Mouse (Mus musculus): ENCODE measurements around the gene Rpgrip1. TPM values are rescaled to one million over a fixed set of nuclear protein-coding genes. Genes with fewer than 3 reads are reported as not detected.

The Rpgrip1 gene
- polyA plus RNA-seq, 1 experiment from 2014 or later = 63.8 TPM

- 49% methylated on average over 3 of the region's 3 CpGs for WGBS (ENCODE audit: insufficient replicate concordance)
- ATAC-seq (ENCODE audit: low read depth) = no peak
These were observed 42.1 kb downstream of the Rpgrip1 start for GRCm38 (mm10) chr14:52152613-52153012.

GRCm38 (mm10) chr14:52155008-52155407, 44.5 kb downstream of the Rpgrip1 start:
- WGBS (ENCODE audit: insufficient replicate concordance) = 68% methylated on average over 2 of the region's 2 CpGs
- no peak for ATAC-seq (ENCODE audit: low read depth)
- Histone ChIP-seq H3K27me3 (no peaks in the 10 kb centered on the region; the same call in 1 of the 2 replicates), H3K4me1 (replicated peaks) (no peaks in the 10 kb centered on the region), H3K27ac (no peak overlapping the region), H3K4me2 (no peak overlapping the region), H3K36me3 (peaks cover 20% of the 10 kb centered on the region), H3K4me3 (replicated peaks) (no peak overlapping the region), H3K9ac (no peak overlapping the region), H3K9me3 (replicated peaks) (no peaks in the 10 kb centered on the region)
- no peak for DNase-seq

More at GRCm38 (mm10) chr14:52152613-52153012, 42.1 kb downstream of the Rpgrip1 start:
- Histone ChIP-seq H3K9me3 (replicated peaks) (no peaks in the 10 kb centered on the region), H3K4me1 (replicated peaks) (no peaks in the 10 kb centered on the region), H3K4me3 (replicated peaks) (no peak overlapping the region), H3K9ac (no peak overlapping the region), H3K27me3 (no peaks in the 10 kb centered on the region; the same call in 1 of the 2 replicates), H3K4me2 (no peak overlapping the region), H3K27ac (no peak overlapping the region), H3K36me3 (no peaks in the 10 kb centered on the region)
- DNase-seq = no peak

DNA sequence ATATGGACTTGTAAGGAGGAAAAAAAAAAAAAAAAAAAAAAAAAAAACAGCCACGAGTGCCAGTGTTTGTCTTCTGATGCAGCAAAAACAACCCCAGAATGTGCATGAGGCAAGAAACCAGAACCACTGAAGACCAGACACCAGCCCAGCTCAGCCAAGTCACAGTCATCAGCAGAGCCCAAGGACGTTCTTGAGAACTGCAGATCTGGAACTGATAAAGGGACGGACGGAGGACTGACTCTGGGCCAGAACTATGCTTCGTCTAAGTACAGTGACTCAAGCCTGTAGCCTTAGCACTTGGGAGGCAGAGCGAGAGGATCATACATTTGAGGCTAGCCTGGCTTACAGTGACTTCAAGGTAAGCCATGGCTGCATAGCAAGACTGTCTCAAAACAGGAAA, 50.4 kb downstream of the Rpgrip1 start:
- no peak for ATAC-seq (ENCODE audit: low read depth)
- no peak overlapping the region for H3K9ac ChIP-seq
- no peak overlapping the region for H3K27ac ChIP-seq
- no peak overlapping the region for H3K4me3 ChIP-seq (replicated peaks)
- 72% methylated on average over 6 of the region's 6 CpGs for WGBS (ENCODE audit: insufficient replicate concordance)
- no peak overlapping the region for H3K4me2 ChIP-seq
- H3K27me3 ChIP-seq = no peaks in the 10 kb centered on the region
- no peaks in the 10 kb centered on the region for H3K9me3 ChIP-seq (replicated peaks)
- no peaks in the 10 kb centered on the region for H3K4me1 ChIP-seq (replicated peaks)
- no peak for DNase-seq
- peaks cover 76% of the 10 kb centered on the region for H3K36me3 ChIP-seq

- Histone ChIP-seq H3K27ac (no peak overlapping the region), H3K4me2 (no peak overlapping the region), H3K9ac (no peak overlapping the region), H3K27me3 (no peaks in the 10 kb centered on the region), H3K4me3 (replicated peaks) (no peak overlapping the region), H3K36me3 (peaks cover 85% of the 10 kb centered on the region), H3K4me1 (replicated peaks) (no peaks in the 10 kb centered on the region), H3K9me3 (replicated peaks) (no peaks in the 10 kb centered on the region)
- DNase-seq (no peak), ATAC-seq (ENCODE audit: low read depth) (no peak)
- 79% methylated on average over 2 of the region's 2 CpGs for WGBS (ENCODE audit: insufficient replicate concordance)
These were observed 56.1 kb downstream of the Rpgrip1 start for GRCm38 (mm10) chr14:52166571-52166970.

- DNase-seq (no peak), ATAC-seq (ENCODE audit: low read depth) (no peak)
- no peak overlapping the region for H3K4me3 ChIP-seq (replicated peaks)
- H3K4me2 ChIP-seq = no peak overlapping the region
- WGBS (ENCODE audit: insufficient replicate concordance) = 41% methylated on average over 1 of the region's 1 CpGs
- H3K9me3 ChIP-seq (replicated peaks) = no peaks in the 10 kb centered on the region
- H3K4me1 ChIP-seq (replicated peaks) = peaks cover 45% of the 10 kb centered on the region
- no peak overlapping the region for H3K27ac ChIP-seq
- no peaks in the 10 kb centered on the region for H3K27me3 ChIP-seq
- H3K36me3 ChIP-seq = peaks cover 36% of the 10 kb centered on the region
- H3K9ac ChIP-seq = no peak overlapping the region
These were observed 78.3 kb downstream of the Rpgrip1 start for GRCm38 (mm10) chr14:52188788-52189187.

- peaks cover 38% of the 10 kb centered on the region for H3K36me3 ChIP-seq
- DNase-seq (no peak), ATAC-seq (ENCODE audit: low read depth) (no peak)
- H3K4me2 ChIP-seq = no peak overlapping the region
- H3K27me3 ChIP-seq = no peaks in the 10 kb centered on the region
- H3K9ac ChIP-seq = no peak overlapping the region
- 62% methylated on average over 2 of the region's 2 CpGs for WGBS (ENCODE audit: insufficient replicate concordance)
- no peak overlapping the region for H3K4me3 ChIP-seq (replicated peaks)
- H3K4me1 ChIP-seq (replicated peaks) = peaks cover 51% of the 10 kb centered on the region
- H3K27ac ChIP-seq = no peak overlapping the region
- H3K9me3 ChIP-seq (replicated peaks) = no peaks in the 10 kb centered on the region
These were observed 79.0 kb downstream of the Rpgrip1 start for GRCm38 (mm10) chr14:52189519-52189918.

DNA sequence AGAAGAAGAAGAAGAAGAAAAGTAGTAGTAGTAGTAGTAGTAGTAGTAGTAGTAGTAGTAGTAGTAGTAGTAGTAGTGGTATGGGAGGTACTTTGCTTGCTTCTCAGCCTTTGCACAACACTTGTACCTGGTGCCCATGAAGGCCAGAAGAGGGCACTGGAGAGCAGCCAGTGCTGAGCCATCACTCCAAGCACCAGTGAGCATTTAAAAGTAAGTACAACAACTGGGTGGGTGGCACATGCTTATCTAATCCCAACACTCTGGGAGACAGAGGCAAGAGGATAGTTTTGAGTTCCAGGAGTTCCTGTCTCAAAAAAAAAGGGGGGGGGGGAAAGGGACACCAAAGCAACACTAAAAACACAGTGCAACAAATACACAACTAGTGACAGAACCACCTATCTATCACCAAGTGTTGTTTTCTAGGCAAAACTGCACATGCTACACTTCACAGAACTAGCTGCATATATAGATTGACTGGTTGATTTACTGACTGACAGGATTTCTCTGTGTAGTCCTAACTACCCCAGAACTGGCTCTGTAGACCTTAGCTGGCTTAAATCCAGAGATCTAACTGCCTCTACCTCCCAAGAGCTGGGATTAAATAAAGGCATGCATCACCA, 80.3 kb downstream of the Rpgrip1 start:
- peaks cover 61% of the 10 kb centered on the region for H3K4me1 ChIP-seq (replicated peaks)
- no peaks in the 10 kb centered on the region for H3K27me3 ChIP-seq
- no peak overlapping the region for H3K4me3 ChIP-seq (replicated peaks)
- H3K4me2 ChIP-seq = peak overlapping the region; percentile 27
- H3K9me3 ChIP-seq (replicated peaks) = no peaks in the 10 kb centered on the region
- peak; percentile 70 for DNase-seq
- peak; percentile 90 for ATAC-seq (ENCODE audit: low read depth)
- peaks cover 38% of the 10 kb centered on the region for H3K36me3 ChIP-seq
- H3K27ac ChIP-seq = peak overlapping the region; percentile 81
- peak overlapping the region; percentile 40 for H3K9ac ChIP-seq

- Histone ChIP-seq H3K4me1 (replicated peaks) (peaks cover 72% of the 10 kb centered on the region), H3K27me3 (no peaks in the 10 kb centered on the region), H3K9ac (peak overlapping the region; percentile 94), H3K9me3 (replicated peaks) (no peaks in the 10 kb centered on the region), H3K4me3 (replicated peaks) (peak overlapping the region; percentile 96), H3K36me3 (peaks cover 41% of the 10 kb centered on the region), H3K27ac (0 out of 2 replicates have a peak overlapping the region, but pooled peaks have one; percentile 98), H3K4me2 (peak overlapping the region; percentile 85)
- ATAC-seq (ENCODE audit: low read depth) (no peak), DNase-seq (peak; percentile 63)
- 4% methylated on average over 3 of the region's 3 CpGs for WGBS (ENCODE audit: insufficient replicate concordance)
These were observed 85.2 kb downstream of the Rpgrip1 start for GRCm38 (mm10) chr14:52195691-52196090.

DNA sequence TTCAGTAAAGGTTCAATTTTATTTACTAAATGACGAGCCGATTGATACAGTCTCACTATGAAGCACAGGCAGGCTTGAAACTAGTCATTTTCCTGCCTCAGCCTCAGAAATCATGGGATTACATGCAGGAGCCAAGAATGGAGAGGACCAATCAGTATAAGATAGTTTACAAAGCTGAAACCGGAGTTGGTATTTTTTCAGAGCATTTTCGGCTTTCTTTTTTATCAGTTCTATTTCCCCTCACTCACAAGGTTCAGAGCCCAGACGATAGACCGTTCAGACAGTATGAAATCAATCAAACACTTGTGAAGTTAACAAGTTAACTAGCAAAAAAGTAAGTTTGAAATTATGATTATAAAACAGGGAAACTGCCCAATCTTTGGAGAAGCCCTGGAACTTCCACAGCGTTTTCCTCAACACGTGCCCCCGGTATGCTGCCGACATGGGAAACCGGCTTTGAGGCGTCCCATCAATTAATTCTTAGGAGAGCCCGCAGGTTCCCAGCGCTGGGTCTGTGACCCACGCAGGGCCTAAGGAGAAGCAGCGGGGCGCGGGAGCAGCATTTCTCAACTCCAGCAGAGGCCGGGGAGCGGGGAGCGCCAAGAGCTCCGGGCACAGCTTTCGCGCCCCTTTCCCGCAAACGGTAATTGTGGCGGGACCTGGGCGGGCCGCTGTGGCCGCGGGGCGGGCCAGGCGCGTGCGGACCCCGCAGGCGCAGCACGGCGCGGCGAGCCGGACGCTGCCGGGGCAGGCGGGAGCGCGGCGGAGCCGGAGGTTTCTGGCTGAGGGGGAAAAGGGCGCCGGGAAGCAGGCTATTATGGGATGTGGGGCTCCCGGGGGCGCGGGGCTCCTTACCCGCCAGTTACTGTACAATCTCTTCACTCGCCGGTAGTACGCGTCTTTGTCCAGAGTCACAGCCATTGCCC, 86.0 kb downstream of the Rpgrip1 start:
- Histone ChIP-seq H3K4me1 (replicated peaks) (peaks cover 64% of the 10 kb centered on the region), H3K4me3 (replicated peaks) (peak overlapping the region; percentile 96), H3K9me3 (replicated peaks) (no peaks in the 10 kb centered on the region), H3K9ac (peak overlapping the region; percentile 94), H3K27me3 (no peaks in the 10 kb centered on the region), H3K36me3 (peaks cover 43% of the 10 kb centered on the region), H3K27ac (peak overlapping the region; percentile 98), H3K4me2 (peak overlapping the region; percentile 85)
- ATAC-seq (ENCODE audit: low read depth) (peak; percentile 39), DNase-seq (no peak)
- WGBS (ENCODE audit: insufficient replicate concordance) = under 1% methylated on average over 59 of the region's 59 CpGs

DNA sequence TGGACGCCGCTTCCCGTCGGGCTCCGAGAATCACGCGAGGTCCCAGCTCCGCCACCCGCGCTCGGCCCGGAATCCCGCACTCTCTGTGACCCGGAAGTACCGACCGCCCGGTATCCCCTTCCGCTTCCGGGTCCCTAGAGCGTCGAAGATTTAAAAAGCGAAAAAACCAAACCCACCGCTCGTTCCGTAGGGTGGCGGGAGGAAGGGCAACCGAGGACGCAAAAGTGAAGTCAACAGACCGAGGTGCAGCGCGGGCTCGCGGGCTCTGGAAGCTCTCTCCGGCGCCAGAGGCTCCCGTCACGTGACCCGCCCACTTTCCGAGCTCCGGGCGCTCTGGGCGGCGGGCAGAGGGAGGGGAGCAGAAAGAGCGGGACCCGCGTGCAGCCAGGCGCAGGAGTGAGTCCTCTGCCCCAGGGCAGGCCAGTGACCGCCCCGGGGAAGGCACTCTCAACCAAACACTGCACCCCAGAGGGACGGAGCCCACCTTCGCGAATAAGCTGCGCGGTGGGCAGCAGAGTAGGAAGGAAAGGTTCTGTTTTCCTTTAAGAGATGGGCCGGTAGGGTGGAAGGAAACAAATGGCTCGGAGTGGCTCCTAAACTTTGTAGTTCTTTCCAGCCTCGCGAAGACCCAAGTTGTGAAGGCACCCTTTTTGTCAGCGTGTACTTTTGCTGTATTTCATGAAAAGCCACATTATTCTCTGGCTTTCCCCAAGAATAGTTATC, 86.8 kb downstream of the Rpgrip1 start, which contains the start of gene Supt16:
TSS of gene Supt16 (minus strand) at position 261 of the 723 bp plus-strand sequence.
- under 1% methylated on average over 59 of the region's 59 CpGs for WGBS (ENCODE audit: insufficient replicate concordance)
- no peaks in the 10 kb centered on the region for H3K9me3 ChIP-seq (replicated peaks)
- peak within 1 kb of the TSS; percentile 98 for H3K27ac ChIP-seq
- peaks cover 43% of the 10 kb centered on the region for H3K36me3 ChIP-seq
- H3K27me3 ChIP-seq = no peaks in the 10 kb centered on the region
- H3K9ac ChIP-seq = peak within 1 kb of the TSS; percentile 94
- peak; percentile 88 for ATAC-seq (ENCODE audit: low read depth)
- peaks cover 55% of the 10 kb centered on the region for H3K4me1 ChIP-seq (replicated peaks)
- peak within 1 kb of the TSS; percentile 96 for H3K4me3 ChIP-seq (replicated peaks)
- peak within 1 kb of the TSS; percentile 85 for H3K4me2 ChIP-seq
- peak; percentile 77 for DNase-seq

DNA sequence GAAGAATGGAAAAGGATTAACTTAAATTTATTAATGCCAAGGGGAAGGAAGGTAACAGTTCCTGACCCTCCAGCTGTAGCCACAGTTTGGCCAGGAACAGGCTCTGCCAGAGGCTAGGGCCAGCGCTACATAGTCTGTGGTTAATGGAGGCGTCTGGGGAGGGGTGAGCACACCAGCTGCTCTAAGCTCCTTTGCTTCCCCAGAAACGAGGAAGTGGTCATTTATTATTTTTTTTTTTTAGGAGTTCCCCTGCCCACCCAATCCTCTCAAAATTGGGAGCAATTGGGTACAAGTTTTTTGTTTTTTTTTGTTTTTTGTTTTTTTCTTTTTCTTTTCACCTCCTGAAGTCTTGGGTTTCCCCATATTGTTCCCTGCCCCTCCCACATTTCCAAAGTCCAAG, 87.6 kb downstream of the Rpgrip1 start:
- 12% methylated on average over 3 of the region's 3 CpGs for WGBS (ENCODE audit: insufficient replicate concordance)
- Histone ChIP-seq H3K9ac (peak overlapping the region; percentile 94), H3K4me3 (replicated peaks) (peak overlapping the region; percentile 96), H3K27ac (peak overlapping the region; percentile 98), H3K27me3 (no peaks in the 10 kb centered on the region), H3K36me3 (peaks cover 43% of the 10 kb centered on the region), H3K4me1 (replicated peaks) (peaks cover 49% of the 10 kb centered on the region), H3K4me2 (peak overlapping the region; percentile 85), H3K9me3 (replicated peaks) (no peaks in the 10 kb centered on the region)
- ATAC-seq (ENCODE audit: low read depth) (no peak), DNase-seq (no peak)
